Mouse (Mus musculus) mouse trophoblast stem cell (cell line): ENCODE data around the gene Alb.

Experiments used
- in situ Hi-C, 2 experiments: fragments of 300-500 bp; cut with MseI, MboI; formaldehyde crosslinking; loops; 2 replicates in 1 of 2; 3 replicates in 1 of 2; pipeline ENCODE4 v1.15.1; 2025

The Alb gene

GRCm38 (mm10) chr5:90460619-90461018 is at the start of gene Alb:
Gene Alb, plus strand, starts transcription at chr5:90460897.
- in situ Hi-C loops = no loop called here

- in situ Hi-C loops = no loop called here
These were observed 46.4 kb upstream of the Alb start for GRCm38 (mm10) chr5:90414142-90414924.

- in situ Hi-C loops = no loop called here
These were observed 45.8 kb upstream of the Alb start for GRCm38 (mm10) chr5:90414925-90415295.

- in situ Hi-C loops = no loop called here
These were observed 36.1 kb upstream of the Alb start for GRCm38 (mm10) chr5:90424625-90425024.

- in situ Hi-C loops = no loop called here
These were observed 35.5 kb upstream of the Alb start for GRCm38 (mm10) chr5:90425191-90425590.

- in situ Hi-C loops = no loop called here
These were observed 29.6 kb upstream of the Alb start for GRCm38 (mm10) chr5:90431053-90431452.

- in situ Hi-C loops = no loop called here
These were observed 21.5 kb upstream of the Alb start for GRCm38 (mm10) chr5:90439157-90439556.

GRCm38 (mm10) chr5:90447577-90447976 is 13.1 kb upstream of the Alb start:
- in situ Hi-C loops = no loop called here

GRCm38 (mm10) chr5:90449961-90450360 is 10.7 kb upstream of the Alb start:
- in situ Hi-C loops = no loop called here

- in situ Hi-C loops = no loop called here
These were observed 8.0 kb upstream of the Alb start for GRCm38 (mm10) chr5:90452711-90453110.

GRCm38 (mm10) chr5:90457241-90457640 is 3.5 kb upstream of the Alb start:
- in situ Hi-C loops = no loop called here

- in situ Hi-C loops = no loop called here
These were observed 2.0 kb upstream of the Alb start for GRCm38 (mm10) chr5:90458727-90459126.

GRCm38 (mm10) chr5:90466806-90467205 is 6.1 kb downstream of the Alb start:
- in situ Hi-C loops = no loop called here

- in situ Hi-C loops = no loop called here
These were observed 6.5 kb downstream of the Alb start for GRCm38 (mm10) chr5:90467245-90467644.

- in situ Hi-C loops = no loop called here
These were observed 10.1 kb downstream of the Alb start for GRCm38 (mm10) chr5:90470836-90471235.

- in situ Hi-C loops = no loop called here
These were observed 13.2 kb downstream of the Alb start for GRCm38 (mm10) chr5:90473902-90474301.

GRCm38 (mm10) chr5:90474369-90474768 is 13.7 kb downstream of the Alb start:
- in situ Hi-C loops = no loop called here

- in situ Hi-C loops = no loop called here
These were observed 16.0 kb downstream of the Alb start for GRCm38 (mm10) chr5:90476741-90477140.

- in situ Hi-C loops = no loop called here
These were observed 16.8 kb downstream of the Alb start for GRCm38 (mm10) chr5:90477308-90478140.

- in situ Hi-C loops = no loop called here
These were observed 18.2 kb downstream of the Alb start for GRCm38 (mm10) chr5:90478886-90479285.

GRCm38 (mm10) chr5:90485597-90485996 is 24.9 kb downstream of the Alb start:
- in situ Hi-C loops = no loop called here

GRCm38 (mm10) chr5:90488323-90488722 is 27.6 kb downstream of the Alb start:
- in situ Hi-C loops = no loop called here

- in situ Hi-C loops = no loop called here
These were observed 29.8 kb downstream of the Alb start, which contains the start of gene Afp for GRCm38 (mm10) chr5:90490518-90490917. Gene Afp, plus strand, starts transcription at chr5:90490737.
